Mouse (Mus musculus): ENCODE results near the gene Slc9a9. TPM values are rescaled to one million over a fixed set of nuclear protein-coding genes. Genes with fewer than 3 reads are reported as not detected.

Gene Slc9a9
- total RNA-seq, 2 experiments from 2014 or later: 2.6 to 5.0 TPM

DNA sequence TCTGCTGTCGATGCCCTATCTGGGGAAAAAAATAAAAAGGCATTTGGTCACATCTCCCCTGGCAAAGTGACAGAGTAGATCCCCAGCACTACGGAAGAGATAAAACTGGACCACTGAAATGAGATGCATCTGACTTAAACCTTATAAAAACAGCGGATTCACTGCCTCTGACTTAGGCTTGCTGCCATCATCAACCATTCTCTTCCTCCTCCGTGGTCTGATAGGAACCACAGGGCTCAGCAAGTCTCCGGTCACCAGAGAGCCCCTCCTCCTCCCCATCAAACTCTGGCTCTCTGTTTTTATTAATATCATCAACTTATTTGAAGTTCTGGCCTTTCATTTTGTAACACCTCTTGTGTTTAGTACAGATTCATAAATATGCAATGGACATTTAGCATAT, 383.5 kb downstream of the Slc9a9 start:
- intact Hi-C loops (cut with DNase I): no loop called here
- DNase-seq: no peak

DNA sequence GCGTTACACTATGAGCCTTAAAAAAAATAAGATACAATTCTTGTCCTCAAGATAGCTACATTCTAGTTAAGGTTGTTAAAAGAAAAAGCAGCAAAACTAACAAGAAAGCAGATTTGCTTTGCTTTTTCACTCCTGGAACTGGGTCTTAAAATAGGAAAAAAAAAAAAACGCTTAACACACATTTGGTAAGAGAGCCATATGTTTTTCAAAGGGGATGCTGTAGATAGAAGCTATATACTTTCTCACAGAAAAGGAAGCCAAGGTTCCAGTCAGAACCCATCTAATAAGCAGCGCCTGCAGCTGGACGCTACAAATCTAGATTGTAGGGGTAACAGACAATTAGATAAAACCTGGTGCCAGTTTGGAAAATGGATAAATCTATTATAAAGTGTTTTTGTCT, 386.1 kb downstream of the Slc9a9 start:
- DNase-seq: no peak
- intact Hi-C loops (cut with DNase I): no loop called here

DNA sequence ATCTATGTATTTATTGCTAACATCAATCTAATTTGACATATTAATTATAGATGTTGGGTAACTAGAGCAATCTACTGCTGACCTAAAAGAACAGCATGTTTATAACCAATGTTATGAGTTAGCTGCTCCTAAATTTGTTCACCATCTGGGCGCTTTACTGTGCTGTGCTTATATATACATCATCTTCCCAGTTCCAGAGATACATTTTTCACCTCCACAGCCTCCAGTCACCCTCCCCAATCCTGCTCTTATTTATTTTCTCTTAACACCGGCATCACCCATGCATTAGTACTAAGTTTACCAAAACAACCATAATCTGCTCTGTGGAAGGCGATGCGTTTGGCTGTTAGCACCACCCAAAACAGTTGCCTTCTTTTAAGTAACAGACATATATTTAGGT, 391.0 kb downstream of the Slc9a9 start:
- intact Hi-C loops (cut with DNase I): loop anchor here (10.0 kb wide), 1 partner anchor 344 kb away; the partner anchor contains the start of gene Chst2
- DNase-seq: no peak

DNA sequence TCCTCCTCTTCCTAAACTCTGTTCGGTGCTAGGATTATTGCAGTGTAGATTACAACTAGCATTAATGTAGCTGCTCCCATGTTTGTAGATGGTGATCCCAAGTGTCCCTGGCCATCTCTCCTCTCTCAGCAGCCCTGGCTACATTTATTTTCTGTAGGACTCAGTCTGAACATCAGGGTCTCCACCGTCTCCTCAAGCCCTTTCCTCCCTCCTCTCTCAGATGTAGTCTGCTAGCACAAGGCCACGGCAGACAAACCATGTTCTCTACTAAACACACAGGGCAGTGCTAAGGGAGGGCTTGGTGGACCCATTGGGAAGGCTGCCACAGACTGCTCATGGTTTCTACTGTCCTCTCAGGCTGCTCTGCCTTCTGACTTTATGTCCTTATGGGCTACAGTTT, 397.3 kb downstream of the Slc9a9 start:
- intact Hi-C loops (cut with DNase I): loop anchor here (10.0 kb wide), 1 partner anchor 338 kb away; the partner anchor contains the start of gene Chst2
- no peak for DNase-seq

DNA sequence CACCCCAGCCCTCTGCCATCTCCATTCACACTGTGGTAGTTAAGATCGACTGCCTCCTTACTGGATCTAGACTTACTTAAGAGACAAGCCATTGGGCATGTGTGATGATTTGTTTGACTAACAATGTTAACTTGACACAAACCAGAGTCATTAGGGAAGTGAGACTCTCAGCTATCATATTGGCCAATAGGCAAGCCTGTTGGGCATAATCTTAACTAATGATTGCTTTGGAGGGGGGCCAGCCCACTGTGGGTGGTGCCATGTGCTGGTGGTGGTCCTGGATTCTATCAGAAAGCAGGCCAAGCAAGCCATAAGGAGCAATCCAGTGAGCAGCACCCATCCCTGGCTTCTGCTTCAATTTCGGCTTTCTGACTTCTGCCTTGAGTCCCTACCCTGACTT, 398.8 kb downstream of the Slc9a9 start:
- intact Hi-C loops (cut with DNase I): loop anchor here (10.0 kb wide), 1 partner anchor 336 kb away; the partner anchor contains the start of gene Chst2
- DNase-seq: no peak

DNA sequence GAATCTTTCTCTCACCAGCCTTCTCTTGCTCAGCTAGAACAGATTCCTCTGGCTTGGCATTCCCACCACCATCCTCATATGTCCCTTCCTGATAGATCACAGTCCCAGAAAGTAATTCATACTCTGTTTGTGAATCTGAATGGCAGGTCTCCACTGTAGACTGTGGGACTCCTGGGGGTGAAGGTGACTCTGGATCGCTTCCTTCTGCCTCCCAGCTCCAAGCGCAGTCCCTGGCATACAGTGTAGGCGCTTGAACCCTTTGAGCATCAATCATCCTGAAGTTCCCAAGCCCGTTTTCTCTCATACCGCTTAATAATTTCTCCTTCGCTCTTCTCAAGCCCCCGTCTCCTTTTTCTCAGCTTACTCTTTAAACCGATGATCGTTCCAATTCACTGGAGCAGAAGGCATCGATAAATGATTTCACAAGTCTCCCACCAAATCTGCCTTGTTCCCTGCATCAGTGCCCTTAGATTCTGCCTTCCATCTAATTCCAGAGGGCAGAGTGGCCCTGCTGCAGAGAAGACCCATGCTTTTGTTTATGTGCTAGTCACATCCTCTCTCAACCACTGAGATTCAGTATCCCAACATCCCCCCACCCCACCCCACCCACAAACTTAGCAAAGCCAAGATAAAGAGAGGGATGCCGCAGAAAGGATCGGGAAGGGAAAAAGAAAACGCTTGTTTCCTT, 401.3 kb downstream of the Slc9a9 start:
- no peak for DNase-seq
- intact Hi-C loops (cut with DNase I): no loop called here

DNA sequence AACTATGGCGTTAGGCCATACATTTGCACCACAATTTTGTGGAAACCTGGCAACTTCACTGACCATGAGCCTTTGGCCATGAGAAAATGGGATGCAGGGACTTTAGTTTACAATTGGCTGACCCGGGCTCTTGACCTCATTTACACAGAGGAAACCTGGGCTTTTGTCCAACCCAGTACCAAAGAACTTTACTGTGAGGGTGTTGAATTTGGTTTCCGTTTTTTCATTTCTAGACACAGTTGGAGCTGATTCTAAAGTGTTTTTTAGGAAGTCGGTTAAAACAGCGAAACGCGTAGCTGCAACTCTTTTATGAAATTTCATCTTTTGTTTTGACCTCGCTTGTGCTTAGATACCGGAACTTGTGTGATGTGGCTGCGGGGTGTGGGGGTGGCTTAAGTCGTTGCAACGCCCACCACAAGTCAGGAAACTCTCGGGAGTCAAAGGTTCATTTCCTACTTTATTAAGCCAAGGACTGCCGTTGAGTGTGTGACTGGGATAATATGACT, 402.8 kb downstream of the Slc9a9 start:
- DNase-seq: peak; percentile 16 to 36
- intact Hi-C loops (cut with DNase I): no loop called here

DNA sequence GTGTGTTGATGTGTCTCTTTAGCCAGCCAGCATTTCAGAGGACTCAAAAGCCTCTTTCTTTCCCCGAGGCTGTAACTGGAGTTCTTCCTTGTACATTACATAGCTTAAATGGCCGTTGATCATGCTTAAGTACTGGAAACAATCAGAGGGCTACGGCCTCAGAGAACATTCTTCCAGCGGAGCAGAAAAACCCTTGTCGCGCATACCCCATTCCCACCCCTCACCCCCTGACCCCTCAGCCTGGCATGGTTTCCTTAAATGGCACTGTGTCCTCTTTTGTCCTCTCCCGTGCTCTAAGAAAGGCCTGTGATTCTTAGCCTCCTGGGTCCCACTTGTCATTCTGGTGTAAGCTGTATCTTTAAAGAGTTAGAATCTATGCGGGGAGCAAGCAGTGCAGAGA, 404.0 kb downstream of the Slc9a9 start:
- intact Hi-C loops (cut with DNase I): no loop called here

DNA sequence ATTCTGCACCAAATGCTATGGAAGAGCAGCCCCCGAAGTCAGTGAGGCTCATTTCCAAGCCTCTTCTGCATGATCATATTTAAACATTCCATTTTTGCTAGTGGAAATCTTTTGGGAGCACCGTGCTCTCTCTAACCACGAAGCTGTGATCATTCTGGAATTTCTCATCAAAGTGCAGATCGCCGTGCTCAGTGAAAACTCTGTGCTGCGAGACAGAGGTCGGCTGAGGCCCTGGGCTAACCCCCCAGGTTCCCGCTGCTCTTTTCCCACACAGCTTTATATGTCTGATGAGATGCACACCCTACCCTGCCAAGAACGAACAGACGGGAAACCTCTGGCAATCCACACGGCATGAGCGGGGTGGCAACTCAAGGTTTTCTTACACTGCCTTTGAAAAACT, 406.1 kb downstream of the Slc9a9 start:
- no peak for DNase-seq
- intact Hi-C loops (cut with DNase I): no loop called here

More for the DNA sequence above, 404.0 kb downstream of the Slc9a9 start:
- no peak for DNase-seq

DNA sequence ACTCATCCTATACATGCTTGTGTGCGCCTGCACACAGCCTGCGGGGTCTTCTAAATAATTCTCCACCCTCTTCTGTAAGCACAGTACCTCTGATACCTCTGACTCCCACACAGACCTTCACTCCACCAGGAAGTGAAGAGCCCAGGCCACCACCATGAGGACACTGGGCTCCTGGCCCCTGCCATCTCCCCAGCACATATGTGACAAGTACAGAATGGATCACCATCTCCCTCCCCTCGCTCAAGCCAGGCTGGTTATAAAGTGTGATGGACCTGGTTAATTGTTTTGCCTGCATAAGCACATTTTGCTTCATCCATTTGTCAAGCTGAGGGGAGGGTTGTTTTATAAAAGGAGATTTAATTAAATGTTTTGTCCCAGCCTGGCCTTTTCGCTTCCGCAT, 408.2 kb downstream of the Slc9a9 start:
- DNase-seq: no peak
- intact Hi-C loops (cut with DNase I): no loop called here

DNA sequence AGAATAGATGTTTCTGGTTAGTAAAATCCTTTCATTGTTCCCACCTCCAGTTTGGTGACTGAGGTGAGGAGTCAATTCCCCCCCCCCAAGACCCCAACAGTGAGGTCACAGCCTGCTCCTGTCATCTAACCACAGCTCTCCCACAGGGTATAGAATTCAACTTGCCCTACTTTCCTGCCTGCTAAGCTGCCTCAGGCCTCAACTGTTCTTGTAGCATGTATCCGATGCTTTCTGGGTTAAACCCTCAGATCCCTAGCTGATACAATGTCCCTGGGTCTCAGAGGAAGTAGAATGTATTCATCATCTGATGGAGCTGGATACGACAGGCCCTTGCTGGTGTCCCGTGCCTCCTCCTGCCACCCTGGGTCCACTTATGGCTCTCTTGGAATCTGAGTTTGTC, 408.9 kb downstream of the Slc9a9 start:
- intact Hi-C loops (cut with DNase I): no loop called here
- no peak for DNase-seq

DNA sequence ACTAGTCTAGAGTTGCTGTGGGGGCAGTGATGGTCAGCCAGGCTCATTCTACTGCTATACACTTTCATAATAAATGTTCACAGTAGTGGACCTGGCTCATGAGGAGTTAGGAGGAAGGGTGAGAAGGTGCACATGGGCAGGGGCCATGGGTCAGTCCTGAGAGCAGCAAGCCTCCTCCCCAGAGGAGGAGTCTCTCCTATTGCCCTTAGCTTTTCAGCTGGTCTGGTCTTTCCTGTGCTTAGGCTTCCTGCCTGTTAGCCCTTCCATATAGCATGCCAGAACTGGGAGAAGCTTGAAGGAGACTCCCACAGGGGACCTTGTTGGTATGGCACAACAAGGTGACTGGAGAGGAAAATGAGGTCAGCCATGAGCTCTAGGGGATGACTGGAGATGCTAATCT, 410.2 kb downstream of the Slc9a9 start:
- DNase-seq: no peak
- intact Hi-C loops (cut with DNase I): no loop called here

DNA sequence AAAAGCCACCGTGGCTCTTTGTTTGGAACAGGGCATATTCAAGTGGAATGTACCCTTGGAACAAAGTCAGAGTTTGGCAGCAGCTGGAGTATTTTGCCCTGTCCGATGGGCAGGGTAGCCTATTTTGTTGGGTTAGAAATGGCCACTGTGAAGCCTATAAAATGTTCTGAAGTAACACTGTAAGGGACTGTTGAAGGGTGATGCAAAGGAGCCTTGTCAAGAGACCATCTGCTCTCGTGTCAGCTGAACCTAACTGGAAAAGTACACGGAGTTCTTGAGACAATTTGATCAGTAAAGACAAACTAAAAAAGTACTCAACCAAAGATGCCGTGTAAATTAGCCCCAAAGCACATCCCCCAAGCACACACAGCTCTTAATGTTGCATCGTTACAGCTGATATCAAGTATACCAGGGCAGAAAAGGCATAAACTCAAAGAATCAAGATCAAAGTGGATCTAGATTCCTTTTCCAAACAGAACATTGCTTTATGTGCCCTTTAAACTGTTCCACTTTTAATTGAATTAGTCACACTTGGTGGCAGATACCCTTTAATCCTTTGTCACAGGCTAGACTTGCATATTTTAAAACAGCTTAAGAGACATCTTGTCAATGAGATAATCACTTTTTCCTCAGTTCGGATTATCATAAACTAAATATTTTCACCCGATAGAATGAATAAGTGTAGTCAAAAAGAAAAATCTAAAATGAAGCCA, 416.6 kb downstream of the Slc9a9 start:
- no peak for DNase-seq
- intact Hi-C loops (cut with DNase I): no loop called here

DNA sequence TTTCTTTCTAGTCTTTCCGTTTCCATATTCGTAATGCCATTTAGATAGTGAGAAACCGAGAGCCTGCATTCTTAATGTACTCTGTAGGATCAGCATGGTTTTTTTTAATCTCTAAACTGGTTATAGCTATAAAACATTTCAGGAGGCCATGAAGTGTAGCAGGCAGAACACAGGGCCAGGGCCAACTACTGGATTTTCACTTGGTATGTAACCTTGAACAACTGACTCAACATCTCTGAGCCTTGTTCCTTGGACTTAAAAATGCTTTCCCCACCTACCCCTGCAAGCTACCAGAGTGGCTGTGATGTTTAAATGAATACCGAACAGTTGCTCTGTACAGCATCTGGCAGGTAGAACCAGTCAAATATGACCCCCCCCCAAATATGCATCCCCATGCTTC, 418.5 kb downstream of the Slc9a9 start:
- intact Hi-C loops (cut with DNase I): no loop called here
- DNase-seq: no peak

DNA sequence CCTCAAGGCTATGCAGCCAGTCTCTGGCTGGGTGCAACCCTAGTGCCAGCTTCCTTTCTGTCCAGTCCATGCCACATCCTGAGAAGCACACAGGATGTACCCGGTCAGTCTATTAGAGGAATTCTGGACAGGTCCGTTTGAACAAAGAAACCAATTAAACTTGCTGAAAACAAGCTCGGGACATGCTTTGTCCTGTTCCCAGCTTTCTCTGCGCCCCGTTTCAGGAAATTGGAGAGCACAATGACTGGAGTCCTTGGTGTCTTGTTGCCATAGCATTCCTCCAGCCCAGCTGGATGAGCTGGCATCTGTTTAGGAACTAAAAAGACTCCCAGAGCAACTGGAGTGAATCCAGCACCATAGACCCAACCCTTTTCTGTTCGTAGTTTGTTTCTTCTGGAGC, 419.3 kb downstream of the Slc9a9 start:
- intact Hi-C loops (cut with DNase I): no loop called here
- DNase-seq: no peak

DNA sequence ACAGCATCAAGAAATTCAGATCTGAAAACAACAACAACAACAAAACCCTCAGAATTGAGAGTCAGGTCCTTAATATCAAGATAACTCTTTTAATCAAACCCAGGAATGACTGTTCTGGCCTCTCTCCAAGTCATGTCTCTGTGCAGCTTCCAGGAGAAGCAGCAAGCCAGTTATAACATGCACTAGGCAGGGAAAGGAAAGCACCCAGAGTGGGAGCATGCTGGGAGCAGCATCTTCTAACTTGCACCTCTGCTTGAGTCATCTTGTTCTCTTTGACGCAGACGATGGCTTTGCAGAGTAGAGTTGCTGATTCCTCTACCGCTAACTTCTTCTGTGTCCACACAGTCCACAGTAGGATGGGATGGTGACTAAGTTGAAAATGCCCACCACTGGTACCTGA, 426.8 kb downstream of the Slc9a9 start:
- DNase-seq: no peak
- intact Hi-C loops (cut with DNase I): no loop called here

DNA sequence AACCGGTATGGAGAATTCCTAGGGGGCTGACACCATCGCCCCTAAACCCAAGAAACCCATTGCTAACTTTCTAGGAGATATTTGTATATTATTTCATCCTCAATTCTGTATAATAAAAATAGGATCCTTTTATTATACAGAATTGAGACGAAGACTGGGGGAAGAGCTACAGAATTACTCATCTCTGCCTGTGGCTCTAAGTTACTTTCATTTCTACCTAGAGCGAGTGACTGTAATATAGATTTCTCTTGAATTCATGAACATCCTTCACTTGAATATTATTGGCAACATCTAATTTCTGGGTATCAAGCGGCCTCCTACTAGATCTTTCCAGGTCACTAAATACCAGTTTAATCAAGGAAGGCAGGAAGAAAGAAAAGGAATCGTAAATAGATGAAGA, 436.1 kb downstream of the Slc9a9 start:
- intact Hi-C loops (cut with DNase I): no loop called here
- DNase-seq: no peak

DNA sequence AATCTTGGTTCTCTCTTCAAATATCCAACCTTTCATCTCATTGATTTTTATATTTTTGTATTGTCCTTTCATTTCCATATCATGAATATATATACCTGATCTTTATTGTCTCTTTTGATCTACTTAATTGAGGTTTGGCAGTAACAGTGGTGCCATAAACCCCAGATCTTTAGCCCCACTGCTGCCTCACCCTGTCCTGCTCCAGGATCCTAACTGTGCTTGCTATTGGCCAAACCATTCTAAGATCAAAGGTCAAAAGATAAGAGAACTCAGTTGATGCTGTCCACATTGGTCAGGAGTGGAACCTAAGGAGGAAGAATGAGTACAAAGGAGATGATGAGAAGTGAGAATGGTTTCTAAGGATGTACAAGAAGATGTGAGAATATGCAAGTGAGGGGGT, 440.1 kb downstream of the Slc9a9 start:
- intact Hi-C loops (cut with DNase I): loop anchor here (10.0 kb wide), 1 partner anchor 295 kb away; the partner anchor contains the start of gene Chst2
- DNase-seq: no peak

DNA sequence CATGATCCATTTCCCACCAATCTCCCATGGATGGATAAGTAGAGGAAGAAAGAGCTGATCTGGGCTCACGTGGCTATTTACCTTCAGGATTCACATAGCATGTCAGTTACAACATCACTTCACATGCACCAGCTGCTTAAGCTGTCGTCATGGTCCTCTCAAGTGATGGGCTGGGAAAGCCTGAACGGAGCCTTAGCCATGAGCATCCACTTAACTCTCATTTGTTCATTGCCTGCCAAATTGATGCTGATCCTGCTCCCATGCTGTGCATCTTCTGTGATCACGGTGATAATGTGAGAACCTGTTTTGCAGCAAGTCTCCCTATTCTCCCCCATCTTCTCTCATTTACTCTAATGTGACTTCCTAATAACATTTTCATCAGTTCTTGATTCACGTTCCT, 441.1 kb downstream of the Slc9a9 start:
- intact Hi-C loops (cut with DNase I): loop anchor here (10.0 kb wide), 1 partner anchor 294 kb away; the partner anchor contains the start of gene Chst2
- DNase-seq: no peak

DNA sequence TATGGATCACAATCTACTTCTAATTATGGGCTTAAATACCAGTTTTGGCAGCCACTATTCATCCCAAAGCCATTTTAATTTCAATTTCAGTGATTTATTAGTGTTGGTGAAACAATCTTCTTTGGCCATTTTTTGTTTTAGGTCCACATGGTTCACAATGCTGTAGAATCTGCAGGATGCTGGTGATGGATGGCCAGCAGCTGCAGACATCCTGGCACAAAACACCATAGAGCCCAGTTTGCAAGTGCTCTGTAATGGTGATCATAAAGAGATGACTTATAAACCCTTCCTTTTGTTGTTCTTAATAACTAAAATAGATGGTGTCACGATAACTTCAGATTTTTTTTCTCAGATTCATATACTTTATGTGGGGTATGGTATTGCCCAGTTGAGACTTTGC, 442.0 kb downstream of the Slc9a9 start:
- intact Hi-C loops (cut with DNase I): loop anchor here (10.0 kb wide), 1 partner anchor 293 kb away; the partner anchor contains the start of gene Chst2
- no peak for DNase-seq

Measured in heart, postnatal 14 days (tissue).